Mouse (Mus musculus) forebrain, embryonic 12.5 days (tissue): ENCODE measurements around the gene Sh3kbp1. TPM values are rescaled to one million over a fixed set of nuclear protein-coding genes. Genes with fewer than 3 reads are reported as not detected.

Experiments
- ATAC-seq: fragments of 200-750 bp; cut with Nextera tagmentation; 2 replicates; pipeline ENCODE4 v1.8.0; 2017; ENCODE audit warnings: moderate TSS enrichment; ENCODE audit not compliant: low FRiP score
- H3K27ac ChIP-seq: fragments of 300-500 bp; sonication (generic); 2 replicates; pipeline ENCODE4 v1.5.1; 2016; ENCODE audit warnings: mild to moderate bottlenecking
- H3K27me3 ChIP-seq: fragments of 300-500 bp; sonication (generic); 2 replicates; pipeline ENCODE4 v1.6.1; 2016; ENCODE audit warnings: mild to moderate bottlenecking
- H3K36me3 ChIP-seq: fragments of 300-500 bp; sonication (generic); replicated peaks from 2 replicates; pipeline ENCODE4 v1.6.1; 2016; ENCODE audit warnings: mild to moderate bottlenecking
- H3K4me1 ChIP-seq: fragments of 300-500 bp; sonication (generic); 2 replicates; pipeline ENCODE4 v1.6.1; 2016
- H3K4me2 ChIP-seq: fragments of 300-500 bp; sonication (generic); 2 replicates; pipeline ENCODE4 v1.6.1; 2016; ENCODE audit warnings: mild to moderate bottlenecking, moderate library complexity
- H3K4me3 ChIP-seq: fragments of 300-500 bp; sonication (generic); replicated peaks from 2 replicates; pipeline ENCODE4 v1.5.1; 2016; ENCODE audit warnings: mild to moderate bottlenecking
- H3K9ac ChIP-seq: fragments of 300-500 bp; sonication (generic); 2 replicates; pipeline ENCODE4 v1.6.1; 2016; ENCODE audit warnings: mild to moderate bottlenecking
- H3K9me3 ChIP-seq: fragments of 300-500 bp; sonication (generic); 2 replicates; pipeline ENCODE4 v1.6.1; 2016
- WGBS: fragments of 180-500 bp; shearing (Covaris S2); methylation state at CpG from one replicate; pipeline ENCODE4 v1.1.7; 2016; 5-methylcytosine and 5-hydroxymethylcytosine counted together
- polyA plus RNA-seq: library from polyadenylated mRNA; unstranded; fragments of >200 nt; fragmentation: Nextera tagmentation; extraction: Ambion mirVana; gene quantifications from 2 replicates; pipeline ENCODE4 v1.2.1, GENCODE M21; 2016

Sh3kbp1 gene
- polyA plus RNA-seq, 1 experiment from 2014 or later, result 31.2 TPM

DNA sequence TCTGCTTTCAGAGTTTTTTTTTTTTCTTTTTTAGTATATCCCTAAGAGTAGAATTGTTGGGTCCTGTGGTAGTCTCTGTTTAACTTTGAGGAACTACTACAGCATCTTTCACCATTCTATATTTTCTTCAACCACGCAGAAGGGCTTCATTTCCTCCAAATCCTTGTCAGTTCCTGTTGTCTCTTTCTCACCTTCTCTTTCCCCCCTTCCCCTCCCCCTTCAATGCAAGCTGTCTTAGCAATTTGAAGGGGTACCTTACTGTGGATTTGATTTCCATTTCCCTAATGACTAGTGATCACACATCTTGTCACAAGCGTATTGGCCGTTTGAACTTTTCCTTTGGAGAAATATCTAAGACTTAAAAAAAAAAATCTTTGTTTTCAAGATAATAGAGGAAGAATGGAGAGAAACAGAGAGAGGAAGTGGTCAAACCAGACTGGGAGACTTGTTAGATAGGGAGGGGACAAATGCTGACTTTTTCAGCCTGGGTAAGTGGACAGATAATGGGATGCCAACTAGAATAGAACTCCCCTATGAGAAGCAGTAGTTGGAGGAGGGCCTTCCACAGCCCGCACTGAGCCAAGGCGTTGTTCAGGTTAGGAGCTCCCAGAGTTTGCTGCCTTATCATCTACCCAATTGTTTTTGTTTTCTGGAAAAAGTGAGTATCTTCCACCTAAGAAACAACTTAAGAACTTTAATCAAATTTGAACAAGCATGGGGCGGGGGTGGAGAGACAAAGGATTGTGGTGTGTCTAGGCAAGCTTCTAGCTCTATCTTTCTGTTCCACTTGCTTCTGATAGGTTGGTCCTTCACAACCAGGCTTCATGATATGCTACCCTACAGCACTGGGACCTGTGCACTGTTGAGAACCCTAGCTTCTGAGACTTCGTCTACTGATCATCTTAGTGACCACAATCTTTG lies 130.1 kb downstream of the Sh3kbp1 start:
- WGBS, result 89% methylated on average over 7 of the region's 7 CpGs
- Histone ChIP-seq H3K36me3 (no peaks in the 10 kb centered on the region), H3K9ac (no peak overlapping the region), H3K27ac (no peak overlapping the region), H3K27me3 (peaks cover 23% of the 10 kb centered on the region), H3K4me1 (no peaks in the 10 kb centered on the region), H3K4me3 (no peak overlapping the region), H3K4me2 (no peak overlapping the region), H3K9me3 (no peaks in the 10 kb centered on the region)
- ATAC-seq, result no peak

- 75% methylated on average over 5 of the region's 5 CpGs for WGBS
- no peaks in the 10 kb centered on the region for H3K36me3 ChIP-seq
- no peaks in the 10 kb centered on the region for H3K4me1 ChIP-seq
- no peak overlapping the region for H3K9ac ChIP-seq
- no peaks in the 10 kb centered on the region for H3K9me3 ChIP-seq
- peaks cover 19% of the 10 kb centered on the region; the same call in 1 of the 2 replicates for H3K27me3 ChIP-seq
- H3K27ac ChIP-seq, result no peak overlapping the region
- H3K4me2 ChIP-seq, result no peak overlapping the region
- no peak for ATAC-seq
- no peak overlapping the region for H3K4me3 ChIP-seq
These were observed 130.9 kb downstream of the Sh3kbp1 start for GRCm38 (mm10) chrX:159757854-159758540.

DNA sequence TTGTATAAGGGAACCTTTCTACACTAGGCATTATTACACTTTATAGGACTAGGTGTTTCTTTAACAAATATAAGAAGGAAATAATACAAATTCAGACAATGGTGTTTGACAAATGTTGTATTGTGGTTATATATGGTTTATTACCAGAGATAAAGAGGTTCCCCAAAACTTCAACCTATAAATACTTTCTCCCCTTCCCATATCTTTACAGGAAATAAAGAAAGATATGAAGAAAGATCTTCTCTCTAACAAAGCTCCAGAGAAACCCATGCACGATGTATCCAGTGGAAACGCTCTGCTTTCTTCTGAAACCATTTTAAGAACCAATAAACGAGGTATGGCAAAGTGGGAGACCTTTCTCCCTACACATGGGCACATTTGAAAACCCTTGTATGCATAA lies 136.7 kb downstream of the Sh3kbp1 start:
- Histone ChIP-seq H3K27ac (no peak overlapping the region), H3K9me3 (no peaks in the 10 kb centered on the region), H3K9ac (no peak overlapping the region), H3K4me1 (peaks cover 3% of the 10 kb centered on the region; the same call in 1 of the 2 replicates), H3K4me2 (no peak overlapping the region), H3K4me3 (no peak overlapping the region), H3K27me3 (peaks cover 15% of the 10 kb centered on the region), H3K36me3 (no peaks in the 10 kb centered on the region)
- no peak for ATAC-seq
- WGBS, result 86% methylated on average over 3 of the region's 3 CpGs

DNA sequence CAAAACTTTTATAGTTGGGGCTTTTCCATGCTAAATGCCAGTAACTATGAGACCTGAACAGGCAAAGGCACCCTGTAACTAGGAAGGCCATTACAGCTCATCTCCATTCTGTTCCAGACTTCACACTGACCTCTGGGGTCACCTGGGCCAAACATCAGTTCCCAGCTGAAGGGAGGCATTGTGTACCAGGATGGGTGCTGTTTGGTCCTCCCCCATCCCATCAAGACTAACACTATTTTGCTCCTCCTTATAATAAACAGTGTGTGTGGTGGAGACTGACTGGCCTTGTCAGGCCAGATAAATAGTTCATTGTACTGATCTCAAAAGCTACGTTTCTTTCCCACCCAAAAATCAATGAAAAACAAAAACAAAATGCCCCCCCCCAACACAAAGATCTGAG lies 138.8 kb downstream of the Sh3kbp1 start:
- Histone ChIP-seq H3K4me3 (no peak overlapping the region), H3K9me3 (no peaks in the 10 kb centered on the region), H3K4me1 (peaks cover 5% of the 10 kb centered on the region; the same call in 1 of the 2 replicates), H3K27me3 (peaks cover 34% of the 10 kb centered on the region), H3K4me2 (no peak overlapping the region), H3K27ac (no peak overlapping the region), H3K36me3 (no peaks in the 10 kb centered on the region), H3K9ac (no peak overlapping the region)
- WGBS, result 21% methylated on average over 1 of the region's 1 CpGs
- ATAC-seq, result no peak

- WGBS, result 36% methylated on average over 2 of the region's 2 CpGs
- Histone ChIP-seq H3K27me3 (peaks cover 54% of the 10 kb centered on the region), H3K4me3 (no peak overlapping the region), H3K27ac (no peak overlapping the region), H3K9ac (no peak overlapping the region), H3K9me3 (no peaks in the 10 kb centered on the region), H3K4me1 (peaks cover 5% of the 10 kb centered on the region; the same call in 1 of the 2 replicates), H3K4me2 (no peak overlapping the region), H3K36me3 (no peaks in the 10 kb centered on the region)
- no peak for ATAC-seq
These were observed 141.9 kb downstream of the Sh3kbp1 start for GRCm38 (mm10) chrX:159769005-159769404.

DNA sequence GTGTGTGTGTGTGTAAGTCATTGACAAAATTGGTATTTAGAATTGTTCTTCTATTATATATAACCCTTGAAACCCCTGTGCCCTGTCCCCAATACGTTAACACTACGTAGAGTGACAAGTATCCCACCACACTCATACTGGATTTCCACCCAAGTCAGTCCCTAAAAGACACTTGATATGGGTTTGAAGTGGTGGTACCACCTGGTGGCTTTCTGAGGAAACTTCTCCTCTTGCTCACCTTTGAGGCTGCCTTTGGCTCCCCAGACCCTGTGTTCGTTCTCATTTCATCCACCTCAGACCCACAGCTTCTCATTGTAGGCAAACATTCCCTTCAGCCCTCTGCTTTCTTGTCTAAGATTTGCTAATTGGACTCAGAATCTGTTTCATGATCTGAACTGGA lies 142.7 kb downstream of the Sh3kbp1 start:
- Histone ChIP-seq H3K36me3 (no peaks in the 10 kb centered on the region), H3K9me3 (no peaks in the 10 kb centered on the region), H3K9ac (no peak overlapping the region), H3K27ac (no peak overlapping the region), H3K4me3 (no peak overlapping the region), H3K27me3 (peaks cover 58% of the 10 kb centered on the region), H3K4me1 (peaks cover 5% of the 10 kb centered on the region; the same call in 1 of the 2 replicates), H3K4me2 (no peak overlapping the region)
- 84% methylated on average over 3 of the region's 3 CpGs for WGBS
- ATAC-seq, result no peak

DNA sequence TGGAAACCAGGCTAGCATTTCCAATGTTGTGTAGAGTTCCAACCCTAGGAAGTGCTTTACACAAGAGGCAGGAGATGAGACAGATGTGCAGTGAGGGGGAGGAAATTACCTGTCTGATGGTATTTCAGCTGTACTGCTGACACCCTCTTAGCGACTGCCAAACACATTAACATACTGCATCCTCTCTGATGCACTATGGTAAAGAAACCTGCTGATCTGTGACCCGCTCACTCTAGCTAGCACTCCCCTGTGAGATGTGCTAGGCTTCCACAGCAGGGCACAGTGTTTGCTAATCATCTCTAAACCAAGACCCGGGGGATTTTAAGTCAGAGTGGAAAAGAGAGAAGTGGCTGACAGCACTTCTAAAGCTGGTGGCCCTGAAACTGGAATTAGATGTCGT lies 145.1 kb downstream of the Sh3kbp1 start:
- Histone ChIP-seq H3K4me3 (no peak overlapping the region), H3K9ac (no peak overlapping the region), H3K27me3 (peaks cover 55% of the 10 kb centered on the region), H3K4me1 (peaks cover 5% of the 10 kb centered on the region; the same call in 1 of the 2 replicates), H3K9me3 (no peaks in the 10 kb centered on the region), H3K36me3 (no peaks in the 10 kb centered on the region), H3K4me2 (no peak overlapping the region), H3K27ac (no peak overlapping the region)
- 50% methylated on average over 4 of the region's 4 CpGs for WGBS
- no peak for ATAC-seq

- Histone ChIP-seq H3K9ac (no peak overlapping the region), H3K36me3 (no peaks in the 10 kb centered on the region), H3K9me3 (no peaks in the 10 kb centered on the region), H3K4me3 (no peak overlapping the region), H3K27ac (no peak overlapping the region), H3K4me1 (no peaks in the 10 kb centered on the region), H3K4me2 (no peak overlapping the region), H3K27me3 (peaks cover 33% of the 10 kb centered on the region)
- no peak for ATAC-seq
- WGBS, result 76% methylated on average over 4 of the region's 4 CpGs
These were observed 148.0 kb downstream of the Sh3kbp1 start for GRCm38 (mm10) chrX:159775042-159775441.

DNA sequence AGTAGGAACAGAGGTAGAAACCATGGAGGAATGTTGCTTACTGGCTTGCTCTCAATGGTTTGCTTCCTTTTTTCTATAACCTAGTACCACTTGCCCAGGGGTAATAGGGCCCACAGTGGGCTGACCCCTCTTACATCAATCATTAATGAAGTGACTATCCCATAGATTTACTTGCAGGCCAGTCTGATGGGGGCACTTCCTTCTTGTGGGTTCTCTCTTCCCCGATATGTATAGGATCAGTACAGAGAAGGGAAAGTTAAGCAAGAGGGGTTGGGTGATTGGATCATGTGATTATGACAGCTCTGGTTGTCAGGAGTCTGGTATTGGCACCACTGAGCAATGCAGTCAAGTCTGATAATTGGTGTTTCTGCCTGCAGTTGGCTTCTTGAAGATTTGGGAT lies 151.7 kb downstream of the Sh3kbp1 start:
- ATAC-seq, result no peak
- Histone ChIP-seq H3K4me1 (no peaks in the 10 kb centered on the region), H3K4me3 (no peak overlapping the region), H3K9me3 (no peaks in the 10 kb centered on the region), H3K4me2 (no peak overlapping the region), H3K27ac (no peak overlapping the region), H3K27me3 (peaks cover 16% of the 10 kb centered on the region), H3K36me3 (no peaks in the 10 kb centered on the region), H3K9ac (no peak overlapping the region)
- 93% methylated on average over 1 of the region's 1 CpGs for WGBS

DNA sequence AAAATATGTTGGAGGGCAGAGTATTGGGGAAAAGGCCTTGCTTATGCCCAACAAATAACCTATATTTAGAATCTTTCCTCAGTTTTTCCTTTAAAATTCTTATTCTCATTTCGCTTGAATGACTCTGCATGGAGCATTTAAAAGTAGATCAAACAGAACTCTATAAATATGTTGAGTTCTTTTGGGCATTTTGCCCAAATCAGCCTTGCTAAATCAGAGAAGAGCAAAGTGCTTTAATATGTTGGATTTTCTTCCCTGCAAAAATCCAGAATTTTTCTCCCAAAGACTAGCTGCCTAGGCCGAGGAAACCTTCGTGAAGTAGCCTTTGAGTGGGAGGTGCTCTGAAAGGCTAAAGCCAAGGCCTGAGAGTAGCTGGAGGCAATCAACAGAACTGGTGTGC lies 163.4 kb downstream of the Sh3kbp1 start:
- no peaks in the 10 kb centered on the region for H3K36me3 ChIP-seq
- WGBS, result 69% methylated on average over 3 of the region's 3 CpGs
- ATAC-seq, result no peak
- H3K9ac ChIP-seq, result no peak overlapping the region
- no peaks in the 10 kb centered on the region for H3K9me3 ChIP-seq
- no peaks in the 10 kb centered on the region for H3K4me1 ChIP-seq
- H3K4me3 ChIP-seq, result no peak overlapping the region
- H3K27ac ChIP-seq, result no peak overlapping the region
- H3K4me2 ChIP-seq, result no peak overlapping the region
- H3K27me3 ChIP-seq, result peaks cover 22% of the 10 kb centered on the region; the same call in 1 of the 2 replicates

- no peak for ATAC-seq
- Histone ChIP-seq H3K27me3 (peaks cover 28% of the 10 kb centered on the region; the same call in 1 of the 2 replicates), H3K9me3 (no peaks in the 10 kb centered on the region), H3K9ac (no peak overlapping the region), H3K4me1 (no peaks in the 10 kb centered on the region), H3K4me3 (no peak overlapping the region), H3K4me2 (no peak overlapping the region), H3K27ac (no peak overlapping the region), H3K36me3 (no peaks in the 10 kb centered on the region)
- 85% methylated on average over 2 of the region's 2 CpGs for WGBS
These were observed 168.5 kb downstream of the Sh3kbp1 start for GRCm38 (mm10) chrX:159795603-159796002.

DNA sequence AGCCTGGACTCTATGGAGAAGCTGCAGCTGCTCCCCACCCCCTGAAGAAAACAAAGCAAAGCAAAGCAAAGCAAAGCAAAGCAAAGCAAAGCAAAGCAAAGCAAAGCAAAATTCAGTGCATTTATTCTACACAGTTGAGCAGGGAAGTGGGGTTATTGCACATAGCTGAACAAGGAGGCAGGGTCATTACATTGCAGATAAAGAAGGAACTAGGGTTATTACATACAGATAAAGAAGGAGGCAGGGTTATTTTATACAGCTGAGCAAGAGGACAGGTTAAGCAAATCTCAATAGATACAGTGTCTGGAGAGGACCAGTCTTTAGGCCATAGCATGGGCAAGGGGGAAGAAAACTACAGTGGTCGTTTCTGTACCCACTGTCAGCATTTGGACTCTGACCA lies 177.3 kb downstream of the Sh3kbp1 start:
- Histone ChIP-seq H3K27me3 (peaks cover 24% of the 10 kb centered on the region; the same call in 1 of the 2 replicates), H3K9ac (no peak overlapping the region), H3K9me3 (no peaks in the 10 kb centered on the region), H3K4me2 (no peak overlapping the region), H3K36me3 (no peaks in the 10 kb centered on the region), H3K4me1 (no peaks in the 10 kb centered on the region), H3K4me3 (no peak overlapping the region), H3K27ac (no peak overlapping the region)
- WGBS, result 63% methylated on average over 1 of the region's 1 CpGs
- no peak for ATAC-seq
